Mouse (Mus musculus) forebrain, embryonic 12.5 days (tissue): ENCODE measurements around the gene Rest. TPM values are rescaled to one million over a fixed set of nuclear protein-coding genes. Genes with fewer than 3 reads are reported as not detected.

Experiments used
- ATAC-seq: fragments of 200-750 bp; cut with Nextera tagmentation; 2 replicates; pipeline ENCODE4 v1.8.0; 2017; ENCODE audit warnings: moderate TSS enrichment; ENCODE audit not compliant: low FRiP score
- H3K27ac ChIP-seq: fragments of 300-500 bp; sonication (generic); 2 replicates; pipeline ENCODE4 v1.5.1; 2016; ENCODE audit warnings: mild to moderate bottlenecking
- H3K27me3 ChIP-seq: fragments of 300-500 bp; sonication (generic); 2 replicates; pipeline ENCODE4 v1.6.1; 2016; ENCODE audit warnings: mild to moderate bottlenecking
- H3K36me3 ChIP-seq: fragments of 300-500 bp; sonication (generic); replicated peaks from 2 replicates; pipeline ENCODE4 v1.6.1; 2016; ENCODE audit warnings: mild to moderate bottlenecking
- H3K4me1 ChIP-seq: fragments of 300-500 bp; sonication (generic); 2 replicates; pipeline ENCODE4 v1.6.1; 2016
- H3K4me2 ChIP-seq: fragments of 300-500 bp; sonication (generic); 2 replicates; pipeline ENCODE4 v1.6.1; 2016; ENCODE audit warnings: mild to moderate bottlenecking, moderate library complexity
- H3K4me3 ChIP-seq: fragments of 300-500 bp; sonication (generic); replicated peaks from 2 replicates; pipeline ENCODE4 v1.5.1; 2016; ENCODE audit warnings: mild to moderate bottlenecking
- H3K9ac ChIP-seq: fragments of 300-500 bp; sonication (generic); 2 replicates; pipeline ENCODE4 v1.6.1; 2016; ENCODE audit warnings: mild to moderate bottlenecking
- H3K9me3 ChIP-seq: fragments of 300-500 bp; sonication (generic); 2 replicates; pipeline ENCODE4 v1.6.1; 2016
- WGBS: fragments of 180-500 bp; shearing (Covaris S2); methylation state at CpG from one replicate; pipeline ENCODE4 v1.1.7; 2016; 5-methylcytosine and 5-hydroxymethylcytosine counted together
- microRNA-seq: library from miRNA; unstranded; fragments of <30 nt; microRNA quantifications from one replicate; pipeline ENCODE4, GENCODE M21; 2017
- polyA plus RNA-seq: library from polyadenylated mRNA; unstranded; fragments of >200 nt; fragmentation: Nextera tagmentation; extraction: Ambion mirVana; gene quantifications from 2 replicates; pipeline ENCODE4 v1.2.1, GENCODE M21; 2016

Rest gene
- polyA plus RNA-seq, 1 experiment from 2014 or later, result 22.2 TPM

GRCm38 (mm10) chr5:77330154-77330553, 64.9 kb downstream of the Rest start:
- ATAC-seq, result no peak
- H3K4me3 ChIP-seq, result no peak overlapping the region

More at GRCm38 (mm10) chr5:77330154-77330553, 64.9 kb downstream of the Rest start:
- WGBS, result 86% methylated on average over 5 of the region's 5 CpGs
- Histone ChIP-seq H3K4me2 (no peak overlapping the region), H3K9ac (no peak overlapping the region), H3K9me3 (no peaks in the 10 kb centered on the region), H3K27ac (no peak overlapping the region), H3K27me3 (no peaks in the 10 kb centered on the region), H3K4me1 (no peaks in the 10 kb centered on the region), H3K36me3 (peaks cover 84% of the 10 kb centered on the region)

Small RNA genes within 50 kb of the gene (microRNA-seq; reads per million reads assigned to microRNA genes)
- gene Mir5098, result not detected

Other genes with a start within 250 kb of the Rest start
- gene Thegl, start 249.5 kb upstream of the Rest start, polyA plus RNA-seq, result 0.33 and 0.42 TPM in 2 replicates
- 1.0 and 1.1 TPM in 2 replicates for gene Hopx, start 150.4 kb upstream of the Rest start, polyA plus RNA-seq
- gene Spink2, start 54.0 kb upstream of the Rest start, polyA plus RNA-seq, result 0.73 and 0.75 TPM in 2 replicates
- 36.3 and 37.5 TPM in 2 replicates for gene Noa1, start 44.6 kb downstream of the Rest start, polyA plus RNA-seq
- gene Polr2b, start 44.7 kb downstream of the Rest start, polyA plus RNA-seq, result 102 and 109 TPM in 2 replicates
- gene Igfbp7, start 142.6 kb downstream of the Rest start, polyA plus RNA-seq, result 28.1 and 28.9 TPM in 2 replicates